Mouse (Mus musculus): Measurements from ENCODE around the gene Ubc. TPM values are rescaled to one million over a fixed set of nuclear protein-coding genes. Genes with fewer than 3 reads are reported as not detected.
A peak's percentile ranks its signal among the peaks of the same experiment; 100 is the strongest.
"Not testable (repeated sequence)": the region's sequence is repeated elsewhere in the genome, so short reads cannot be mapped to it uniquely, and the experiment has no call there.

Ubc gene
- polyA plus RNA-seq, 1 experiment from 2014 or later: 833 TPM

GRCm38 (mm10) chr5:125389131-125389578, 847 bp downstream of the Ubc start, which contains the start of gene Gm10382:
Gene Gm10382, plus strand, starts transcription at chr5:125389322.
- H3K4me3 ChIP-seq (ENCODE audit: low read depth, low read length): peak within 1 kb of the TSS; percentile 99
- H3K9ac ChIP-seq (ENCODE audit: low read depth, low read length): peak within 1 kb of the TSS; percentile 100
- peak within 1 kb of the TSS; percentile 99 for H3K4me2 ChIP-seq
- peak within 1 kb of the TSS; percentile 93 for H3K27ac ChIP-seq (ENCODE audit: low read depth, low read length)
- peaks cover 25% of the 10 kb centered on the region for H3K4me1 ChIP-seq (ENCODE audit: control insufficient read depth, insufficient read depth, low read length)
- H3K27me3 ChIP-seq (ENCODE audit: control insufficient read depth, insufficient read depth, low read length): no peaks in the 10 kb centered on the region
- WGBS (ENCODE audit: insufficient replicate concordance): under 1% methylated on average over 41 of the region's 41 CpGs
- no peaks in the 10 kb centered on the region for H3K9me3 ChIP-seq (replicated peaks; ENCODE audit: control insufficient read depth, low read length)
- peak; percentile 31 for ATAC-seq (replicated peaks; ENCODE audit: insufficient number of reproducible peaks, low FRiP score, low TSS enrichment)
- H3K36me3 ChIP-seq (ENCODE audit: control insufficient read depth, insufficient read depth, low read length): peaks cover 15% of the 10 kb centered on the region

- Histone ChIP-seq H3K4me2 (peak overlapping the region; percentile 99), H3K9me3 (replicated peaks; ENCODE audit: control insufficient read depth, low read length) (no peaks in the 10 kb centered on the region), H3K36me3 (ENCODE audit: control insufficient read depth, insufficient read depth, low read length) (peaks cover 15% of the 10 kb centered on the region), H3K27ac (ENCODE audit: low read depth, low read length) (peak overlapping the region; percentile 93; the same call in 1 of the 2 replicates), H3K9ac (ENCODE audit: low read depth, low read length) (peak overlapping the region; percentile 100), H3K4me3 (ENCODE audit: low read depth, low read length) (peak overlapping the region; percentile 99), H3K4me1 (ENCODE audit: control insufficient read depth, insufficient read depth, low read length) (peaks cover 20% of the 10 kb centered on the region), H3K27me3 (ENCODE audit: control insufficient read depth, insufficient read depth, low read length) (no peaks in the 10 kb centered on the region)
- 22% methylated on average over 13 of the region's 13 CpGs for WGBS (ENCODE audit: insufficient replicate concordance)
- ATAC-seq (replicated peaks; ENCODE audit: insufficient number of reproducible peaks, low FRiP score, low TSS enrichment): no peak
These were observed 1.5 kb downstream of the Ubc start for GRCm38 (mm10) chr5:125388358-125389092.

GRCm38 (mm10) chr5:125387295-125387694, 2.7 kb downstream of the Ubc start:
- not testable (repeated sequence) for H3K27me3 ChIP-seq (ENCODE audit: control insufficient read depth, insufficient read depth, low read length); ATAC-seq (replicated peaks; ENCODE audit: insufficient number of reproducible peaks, low FRiP score, low TSS enrichment); H3K9ac ChIP-seq (ENCODE audit: low read depth, low read length); H3K27ac ChIP-seq (ENCODE audit: low read depth, low read length); H3K4me2 ChIP-seq; H3K4me3 ChIP-seq (ENCODE audit: low read depth, low read length); H3K9me3 ChIP-seq (replicated peaks; ENCODE audit: control insufficient read depth, low read length)
- 81% methylated on average over 4 of the region's 6 CpGs for WGBS (ENCODE audit: insufficient replicate concordance)
- peaks cover 14% of the 10 kb centered on the region for H3K4me1 ChIP-seq (ENCODE audit: control insufficient read depth, insufficient read depth, low read length)
- peaks cover 15% of the 10 kb centered on the region for H3K36me3 ChIP-seq (ENCODE audit: control insufficient read depth, insufficient read depth, low read length)

- Histone ChIP-seq H3K27ac (ENCODE audit: low read depth, low read length) (no peak overlapping the region), H3K27me3 (ENCODE audit: control insufficient read depth, insufficient read depth, low read length) (no peaks in the 10 kb centered on the region), H3K9me3 (replicated peaks; ENCODE audit: control insufficient read depth, low read length) (no peaks in the 10 kb centered on the region), H3K9ac (ENCODE audit: low read depth, low read length) (no peak overlapping the region), H3K4me1 (ENCODE audit: control insufficient read depth, insufficient read depth, low read length) (0 out of 2 replicates have a peak, but pooled peaks cover 4% of the 10 kb centered on the region), H3K4me3 (ENCODE audit: low read depth, low read length) (no peak overlapping the region), H3K4me2 (peak overlapping the region; percentile 22; the same call in 1 of the 2 replicates), H3K36me3 (ENCODE audit: control insufficient read depth, insufficient read depth, low read length) (peaks cover 15% of the 10 kb centered on the region)
- ATAC-seq (replicated peaks; ENCODE audit: insufficient number of reproducible peaks, low FRiP score, low TSS enrichment): no peak
- 75% methylated on average over 8 of the region's 8 CpGs for WGBS (ENCODE audit: insufficient replicate concordance)
These were observed 4.6 kb downstream of the Ubc start for GRCm38 (mm10) chr5:125385215-125385940.

GRCm38 (mm10) chr5:125384512-125385214, 5.3 kb downstream of the Ubc start:
- H3K27ac ChIP-seq (ENCODE audit: low read depth, low read length): no peak overlapping the region
- H3K27me3 ChIP-seq (ENCODE audit: control insufficient read depth, insufficient read depth, low read length): no peaks in the 10 kb centered on the region
- 84% methylated on average over 2 of the region's 2 CpGs for WGBS (ENCODE audit: insufficient replicate concordance)
- 0 out of 2 replicates have a peak, but pooled peaks cover 4% of the 10 kb centered on the region for H3K4me1 ChIP-seq (ENCODE audit: control insufficient read depth, insufficient read depth, low read length)
- no peak overlapping the region for H3K4me2 ChIP-seq
- no peaks in the 10 kb centered on the region for H3K9me3 ChIP-seq (replicated peaks; ENCODE audit: control insufficient read depth, low read length)
- ATAC-seq (replicated peaks; ENCODE audit: insufficient number of reproducible peaks, low FRiP score, low TSS enrichment): no peak
- H3K9ac ChIP-seq (ENCODE audit: low read depth, low read length): no peak overlapping the region
- no peak overlapping the region for H3K4me3 ChIP-seq (ENCODE audit: low read depth, low read length)
- peaks cover 15% of the 10 kb centered on the region for H3K36me3 ChIP-seq (ENCODE audit: control insufficient read depth, insufficient read depth, low read length)

- 73% methylated on average over 3 of the region's 3 CpGs for WGBS (ENCODE audit: insufficient replicate concordance)
- Histone ChIP-seq H3K9ac (ENCODE audit: low read depth, low read length) (no peak overlapping the region), H3K4me2 (no peak overlapping the region), H3K27ac (ENCODE audit: low read depth, low read length) (no peak overlapping the region), H3K36me3 (ENCODE audit: control insufficient read depth, insufficient read depth, low read length) (peaks cover 15% of the 10 kb centered on the region), H3K4me1 (ENCODE audit: control insufficient read depth, insufficient read depth, low read length) (0 out of 2 replicates have a peak, but pooled peaks cover 4% of the 10 kb centered on the region), H3K27me3 (ENCODE audit: control insufficient read depth, insufficient read depth, low read length) (no peaks in the 10 kb centered on the region), H3K4me3 (ENCODE audit: low read depth, low read length) (no peak overlapping the region), H3K9me3 (replicated peaks; ENCODE audit: control insufficient read depth, low read length) (no peaks in the 10 kb centered on the region)
- ATAC-seq (replicated peaks; ENCODE audit: insufficient number of reproducible peaks, low FRiP score, low TSS enrichment): no peak
These were observed 6.2 kb downstream of the Ubc start for GRCm38 (mm10) chr5:125383637-125384420.

- peak; percentile 68 for ATAC-seq (replicated peaks; ENCODE audit: insufficient number of reproducible peaks, low FRiP score, low TSS enrichment)
- H3K27ac ChIP-seq (ENCODE audit: low read depth, low read length): no peak overlapping the region
- H3K36me3 ChIP-seq (ENCODE audit: control insufficient read depth, insufficient read depth, low read length): peaks cover 15% of the 10 kb centered on the region
These were observed 7.1 kb downstream of the Ubc start for GRCm38 (mm10) chr5:125382673-125383558.

More at GRCm38 (mm10) chr5:125382673-125383558, 7.1 kb downstream of the Ubc start:
- Histone ChIP-seq H3K4me3 (ENCODE audit: low read depth, low read length) (no peak overlapping the region), H3K9ac (ENCODE audit: low read depth, low read length) (no peak overlapping the region), H3K4me2 (no peak overlapping the region), H3K9me3 (replicated peaks; ENCODE audit: control insufficient read depth, low read length) (no peaks in the 10 kb centered on the region), H3K27me3 (ENCODE audit: control insufficient read depth, insufficient read depth, low read length) (no peaks in the 10 kb centered on the region), H3K4me1 (ENCODE audit: control insufficient read depth, insufficient read depth, low read length) (no peaks in the 10 kb centered on the region)
- 48% methylated on average over 6 of the region's 6 CpGs for WGBS (ENCODE audit: insufficient replicate concordance)
